Mouse (Mus musculus) kidney, adult 2 months (tissue): ENCODE results near the gene Ubl4a. TPM values are rescaled to one million over a fixed set of nuclear protein-coding genes. Genes with fewer than 3 reads are reported as not detected.
A peak's percentile ranks its signal among the peaks of the same experiment; 100 is the strongest.
"Not testable (repeated sequence)": the region's sequence is repeated elsewhere in the genome, so short reads cannot be mapped to it uniquely, and the experiment has no call there.

Source experiments
- DNase-seq: peaks from one replicate; pipeline ENCODE4 v3.0.0; 2021
- H3K27ac ChIP-seq: fragments of 200-500 bp; 2 replicates; pipeline ENCODE4 v1.5.1; 2012; ENCODE audit warnings: low read depth, low read length, control low read depth, inconsistent platforms; ENCODE audit not compliant: insufficient read depth
- H3K27me3 ChIP-seq: fragments of 200-500 bp; replicated peaks from 2 replicates; pipeline ENCODE4 v1.6.1; 2012; ENCODE audit warnings: mild to moderate bottlenecking, moderate library complexity, low read length, inconsistent platforms; ENCODE audit not compliant: control insufficient read depth, insufficient read depth
- H3K36me3 ChIP-seq: fragments of 200-500 bp; 2 replicates; pipeline ENCODE4 v1.6.1; 2012; ENCODE audit warnings: mild to moderate bottlenecking, moderate library complexity, low read length, inconsistent platforms; ENCODE audit not compliant: control insufficient read depth, insufficient read depth
- H3K4me1 ChIP-seq: fragments of 200-500 bp; 2 replicates; pipeline ENCODE4 v1.6.1; 2011; ENCODE audit warnings: low read length; ENCODE audit not compliant: control insufficient read depth, insufficient read depth
- H3K4me3 ChIP-seq: fragments of 200-500 bp; 2 replicates; pipeline ENCODE4 v1.5.1; 2011; ENCODE audit warnings: mild to moderate bottlenecking, low read depth, low read length, control low read depth; ENCODE audit not compliant: insufficient read depth
- CTCF ChIP-seq: fragments of 200-500 bp; conservative IDR thresholded peaks from 2 replicates; pipeline ENCODE4 v1.5.1; 2011; ENCODE audit warnings: low read depth, mild to moderate bottlenecking, control low read depth, low read length, moderate library complexity, mixed read lengths; ENCODE audit not compliant: insufficient read depth, insufficient read length
- POLR2A ChIP-seq: fragments of 200-500 bp; IDR thresholded peaks from one replicate; pipeline ENCODE4 v1.6.1; 2011; ENCODE audit warnings: low read depth, low read length, control low read depth
- WGBS: fragments of 180-500 bp; shearing (Covaris S2); methylation state at CpG from one replicate; pipeline ENCODE4 v1.1.7; 2018; 5-methylcytosine and 5-hydroxymethylcytosine counted together
- polyA plus RNA-seq: library from polyadenylated mRNA; depleted of rRNA; stranded (reverse); fragments of >200 nt; gene quantifications from 2 replicates; pipeline ENCODE4 v1.2.3, GENCODE M21; 2012

Gene Ubl4a
- polyA plus RNA-seq, 1 experiment, result 50.4 TPM

DNA sequence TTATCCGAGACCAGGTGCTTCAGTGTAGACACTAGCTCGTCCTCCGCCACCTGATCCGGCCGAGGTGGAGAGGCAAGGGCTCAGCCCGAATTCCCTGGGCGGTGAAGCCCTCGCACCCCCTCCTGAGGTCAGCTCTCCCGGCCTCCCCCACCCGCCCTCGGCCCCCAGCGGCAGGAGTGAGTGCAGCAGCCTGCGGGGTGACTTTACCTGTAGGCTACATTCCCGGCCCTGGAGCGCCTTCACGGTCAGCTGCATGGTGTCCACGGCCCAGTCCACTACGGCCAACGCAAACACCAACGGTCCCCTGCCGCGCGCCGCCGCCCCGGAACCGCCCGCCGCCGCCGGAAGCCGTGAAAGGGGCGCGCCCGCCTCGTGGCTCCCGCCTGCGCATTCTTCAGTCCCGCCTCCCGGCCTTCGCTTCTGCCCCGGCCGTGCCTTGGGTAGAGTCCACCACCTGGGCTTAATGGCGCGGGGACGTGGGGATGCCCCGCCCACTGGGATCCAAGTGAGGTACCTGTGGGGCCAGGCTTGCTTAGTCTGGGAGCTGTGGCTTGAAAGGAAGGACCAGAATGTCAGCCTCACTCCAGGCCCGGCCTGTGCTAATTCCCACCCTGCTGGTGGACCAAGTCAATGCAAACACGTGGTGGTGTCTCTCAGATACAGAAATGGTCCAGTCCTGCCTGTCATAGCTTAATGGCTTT, 4.7 kb downstream of the Ubl4a start:
- H3K27ac ChIP-seq, result peak overlapping the region; percentile 74
- peaks cover 9% of the 10 kb centered on the region; the same call in 1 of the 2 replicates for H3K4me1 ChIP-seq
- H3K36me3 ChIP-seq, result no peaks in the 10 kb centered on the region
- H3K4me3 ChIP-seq, result peak overlapping the region; percentile 80
- TF ChIP-seq CTCF (no peak), POLR2A (no peak)
- H3K27me3 ChIP-seq, result no peaks in the 10 kb centered on the region
- peak; percentile 87 for DNase-seq
- 1% methylated on average over 47 of the region's 49 CpGs for WGBS

DNA sequence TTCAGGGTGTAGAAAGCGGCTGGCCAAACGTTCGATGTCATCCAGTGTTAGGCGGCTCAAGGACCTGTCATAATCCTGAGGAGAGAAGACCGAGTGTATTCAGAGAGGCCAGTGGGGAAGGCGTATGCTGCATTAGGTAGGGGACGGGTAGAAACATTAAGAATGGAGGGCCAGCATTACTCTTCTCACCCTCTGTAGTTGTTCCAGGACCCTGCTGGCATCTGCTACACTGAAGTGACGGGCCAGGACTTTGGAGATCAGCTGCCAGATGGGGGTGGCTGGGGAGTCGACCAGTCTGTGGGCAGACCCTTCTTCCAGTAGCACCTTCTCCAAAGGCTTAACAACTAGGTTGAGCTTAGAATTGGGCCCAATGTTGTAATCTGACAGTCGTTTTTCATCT, 5.5 kb downstream of the Ubl4a start:
- Histone ChIP-seq H3K4me1 (peaks cover 9% of the 10 kb centered on the region; the same call in 1 of the 2 replicates), H3K27ac (peak overlapping the region; percentile 74), H3K36me3 (no peaks in the 10 kb centered on the region), H3K4me3 (peak overlapping the region; percentile 80), H3K27me3 (no peaks in the 10 kb centered on the region)
- 47% methylated on average over 10 of the region's 10 CpGs for WGBS
- no peak for DNase-seq
- TF ChIP-seq POLR2A (no peak), CTCF (no peak)

DNA sequence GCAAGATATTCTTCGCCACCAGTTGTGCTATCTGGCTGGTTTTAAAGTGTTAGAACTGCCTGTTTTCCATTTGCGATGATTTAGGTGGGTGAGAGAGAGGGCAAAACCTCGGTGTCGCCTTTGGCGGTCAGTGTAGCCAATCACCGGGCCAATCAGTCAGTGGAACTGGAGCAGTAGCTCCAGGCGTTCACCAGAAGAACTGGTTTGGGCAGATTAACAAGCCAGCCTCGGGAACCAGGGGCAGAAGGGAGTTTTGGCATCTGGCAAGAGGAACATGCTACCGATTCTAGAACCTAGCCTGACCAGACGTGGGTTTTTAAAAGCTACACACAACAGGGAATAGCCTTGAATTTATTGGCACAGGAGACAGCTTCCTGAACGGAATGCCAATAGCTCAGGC, 13.8 kb downstream of the Ubl4a start:
- TF ChIP-seq POLR2A (no peak), CTCF (no peak)
- no peak overlapping the region for H3K4me3 ChIP-seq
- peak; percentile 51 for DNase-seq
- H3K4me1 ChIP-seq, result no peaks in the 10 kb centered on the region
- no peaks in the 10 kb centered on the region for H3K36me3 ChIP-seq
- 35% methylated on average over 11 of the region's 11 CpGs for WGBS
- no peaks in the 10 kb centered on the region for H3K27me3 ChIP-seq
- H3K27ac ChIP-seq, result no peak overlapping the region; the same call in 1 of the 2 replicates

DNA sequence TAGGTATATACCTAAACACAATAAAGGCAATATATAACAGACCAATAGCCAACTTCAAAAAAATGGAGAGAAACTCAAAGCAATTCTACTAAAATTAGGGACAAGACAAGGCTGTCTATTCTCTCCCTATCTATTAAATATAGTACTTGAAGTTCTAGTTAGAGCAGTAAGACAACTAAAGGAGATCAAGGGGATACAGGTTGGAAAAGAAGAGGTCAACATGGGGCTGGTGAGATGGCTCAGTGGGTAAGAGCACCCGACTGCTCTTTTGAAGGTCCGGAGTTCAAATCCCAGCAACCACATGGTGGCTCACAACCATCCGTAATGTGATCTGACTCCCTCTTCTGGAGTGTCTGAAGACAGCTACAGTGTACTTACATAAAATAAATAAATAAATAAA, 15.9 kb downstream of the Ubl4a start:
- H3K4me3 ChIP-seq, H3K27ac ChIP-seq, H3K27me3 ChIP-seq, DNase-seq, H3K4me1 ChIP-seq, H3K36me3 ChIP-seq: not testable (repeated sequence)
- 80% methylated on average over 3 of the region's 3 CpGs for WGBS

DNA sequence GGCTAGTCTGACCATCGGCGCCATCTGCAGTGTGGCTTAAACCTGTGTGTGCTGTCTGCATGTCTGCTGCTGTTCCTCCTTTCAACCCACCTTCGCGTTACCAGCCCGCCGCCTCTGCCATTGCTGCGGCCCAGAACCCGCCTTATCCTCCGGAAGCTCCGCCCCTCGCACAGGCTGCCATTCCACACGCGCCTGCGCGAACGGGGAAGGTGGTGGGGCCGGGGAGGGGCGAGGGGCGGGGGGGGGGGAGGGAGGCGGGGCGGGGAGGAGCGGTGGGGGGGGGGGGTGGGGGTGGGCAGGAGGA, 19.6 kb downstream of the Ubl4a start, which contains the start of gene Lage3:
Gene Lage3, minus strand, starts transcription at position 152 of the 304 bp plus-strand sequence.
- no peaks in the 10 kb centered on the region for H3K27me3 ChIP-seq
- H3K36me3 ChIP-seq, result no peaks in the 10 kb centered on the region
- WGBS, result 0% methylated on average over 14 of the region's 22 CpGs
- peak within 1 kb of the TSS; percentile 27; the same call in 1 of the 2 replicates for H3K27ac ChIP-seq
- H3K4me3 ChIP-seq, result peak within 1 kb of the TSS; percentile 67
- TF ChIP-seq CTCF (no peak), POLR2A (peak; percentile 45)
- peak; percentile 89 for DNase-seq
- H3K4me1 ChIP-seq, result no peaks in the 10 kb centered on the region

DNA sequence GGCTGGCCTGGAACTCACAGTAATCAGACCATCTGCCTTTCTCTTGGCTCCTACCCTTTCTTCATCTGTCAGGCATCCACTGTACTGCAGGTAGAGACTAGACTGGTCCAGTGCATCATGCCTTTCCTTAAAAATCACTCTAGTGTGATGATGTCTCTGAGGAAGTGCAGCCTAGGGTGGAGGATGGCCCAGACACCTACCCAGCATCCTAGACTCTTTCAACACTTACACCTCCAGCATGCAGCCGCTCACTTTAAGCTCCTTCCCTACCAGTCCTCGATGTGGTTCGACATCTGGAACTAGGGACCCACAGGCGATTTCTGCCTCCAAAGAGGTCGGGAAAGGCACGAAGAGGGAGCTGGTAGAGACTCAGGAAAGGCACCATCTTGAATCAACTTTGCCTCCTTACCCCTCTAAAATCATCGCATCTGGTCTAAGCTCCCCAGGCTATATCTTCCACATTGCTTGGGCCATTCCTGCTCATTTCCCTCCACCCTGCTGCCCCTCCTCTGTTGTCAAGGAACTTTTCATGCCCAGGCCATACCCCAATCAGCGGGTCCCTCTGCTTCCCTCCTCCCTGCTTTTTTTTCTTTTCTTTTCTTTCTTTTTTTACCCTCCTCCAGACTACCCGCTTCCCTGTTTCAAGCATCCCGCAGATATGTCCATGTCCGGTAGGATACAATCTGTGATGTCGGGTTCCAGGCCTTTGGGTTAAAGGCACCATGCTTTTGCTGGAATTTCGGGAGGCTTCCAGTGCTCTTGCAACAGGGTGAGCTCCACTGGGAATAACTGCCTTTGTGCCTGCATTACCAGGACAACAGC, 20.2 kb downstream of the Ubl4a start:
- Histone ChIP-seq H3K4me3 (peak overlapping the region; percentile 67), H3K4me1 (no peaks in the 10 kb centered on the region), H3K27ac (peak overlapping the region; percentile 27; the same call in 1 of the 2 replicates), H3K36me3 (no peaks in the 10 kb centered on the region), H3K27me3 (no peaks in the 10 kb centered on the region)
- 4% methylated on average over 13 of the region's 13 CpGs for WGBS
- TF ChIP-seq CTCF, result no peak
- no peak for TF ChIP-seq POLR2A
- DNase-seq, result no peak

DNA sequence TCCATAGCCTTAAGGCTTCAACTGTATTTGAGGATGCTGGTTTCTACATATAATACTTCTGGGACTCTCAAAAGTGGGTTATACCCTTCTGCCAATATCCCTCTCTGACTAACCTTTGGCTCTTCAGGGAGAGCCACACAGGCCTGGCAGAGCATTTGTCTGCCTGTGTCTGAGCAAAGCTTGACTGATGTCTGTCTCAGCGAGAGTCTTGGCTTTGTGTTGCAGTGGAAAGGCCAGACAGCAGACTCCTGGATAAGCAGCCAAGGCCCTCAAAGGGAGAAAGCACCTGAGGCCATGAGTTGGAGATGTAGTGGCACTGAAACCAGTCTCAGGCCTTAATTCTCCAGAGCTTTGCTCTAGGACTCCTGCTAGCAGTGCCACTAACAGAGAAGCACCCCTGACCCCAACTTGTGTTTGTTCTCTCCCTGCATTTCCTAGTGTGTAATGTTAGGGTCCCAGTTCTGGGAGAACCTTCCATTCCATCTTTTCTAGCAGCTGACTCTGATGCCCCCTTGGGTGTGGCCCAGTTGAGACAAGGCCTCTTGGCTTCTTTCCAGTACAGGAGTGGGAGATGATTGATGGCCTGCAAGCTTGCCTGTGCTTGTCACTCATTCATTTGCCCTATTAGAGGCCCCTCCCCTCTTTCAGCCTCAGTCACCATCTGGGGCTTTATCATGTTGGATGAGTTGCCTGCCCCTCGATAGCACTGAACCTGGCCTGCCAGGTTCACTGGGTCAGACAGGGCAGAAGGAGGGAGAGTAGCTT, 42.7 kb downstream of the Ubl4a start:
- H3K36me3 ChIP-seq, result no peaks in the 10 kb centered on the region
- no peaks in the 10 kb centered on the region for H3K4me1 ChIP-seq
- no peak overlapping the region for H3K27ac ChIP-seq
- H3K4me3 ChIP-seq, result no peak overlapping the region
- 63% methylated on average over 2 of the region's 2 CpGs for whole genome bisulfite sequencing
- no peak for DNase-seq
- TF ChIP-seq POLR2A (no peak), CTCF (no peak)
- no peaks in the 10 kb centered on the region for H3K27me3 ChIP-seq
